Mouse (Mus musculus): ENCODE data around the gene C1qtnf6. TPM values are rescaled to one million over a fixed set of nuclear protein-coding genes. Genes with fewer than 3 reads are reported as not detected.
A peak's percentile ranks its signal among the peaks of the same experiment; 100 is the strongest.

The C1qtnf6 gene
- polyA plus RNA-seq, 1 experiment from 2014 or later = 7.3 TPM

DNA sequence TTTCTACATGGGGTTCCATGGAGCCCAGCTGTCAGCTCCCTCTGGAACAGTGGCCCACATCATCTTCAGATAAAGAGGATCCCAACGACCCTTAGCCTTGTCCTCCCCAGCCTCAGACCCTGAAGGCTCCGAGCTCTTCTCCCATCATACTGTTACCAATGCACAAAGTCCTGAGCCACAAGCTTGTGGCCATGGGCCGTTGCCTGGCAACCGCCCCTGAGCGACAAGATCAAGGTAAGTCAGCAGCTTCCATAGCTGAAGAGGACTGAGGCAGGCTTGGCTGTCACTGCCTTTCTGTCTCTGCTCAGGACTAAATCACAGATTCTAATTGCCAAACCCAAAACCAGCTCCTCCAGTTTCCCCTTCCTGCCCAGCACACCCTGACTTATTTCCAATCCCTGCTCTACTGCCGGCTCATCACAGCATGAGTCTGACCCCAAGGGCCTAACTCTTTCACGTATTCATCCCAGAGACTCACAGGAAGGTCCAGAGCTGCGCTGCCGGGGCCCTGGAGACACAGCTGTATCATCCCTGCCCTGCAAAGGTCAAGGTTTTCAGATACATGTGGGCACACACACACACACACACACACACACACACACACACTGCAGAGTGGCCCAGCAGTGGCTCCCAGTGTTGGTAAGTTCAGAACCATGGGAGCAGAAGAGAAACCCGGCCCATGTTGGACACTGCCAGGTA lies 4.7 kb upstream of the C1qtnf6 start:
- ATAC-seq (ENCODE audit: low FRiP score, low TSS enrichment) (no peak), DNase-seq (peak; percentile 66)
- Histone ChIP-seq H3K4me1 (ENCODE audit: control insufficient read depth, insufficient read depth, low read length) (peaks cover 17% of the 10 kb centered on the region; the same call in 1 of the 2 replicates), H3K27me3 (ENCODE audit: control insufficient read depth, insufficient read depth, low read length) (no peaks in the 10 kb centered on the region), H3K9me3 (ENCODE audit: control insufficient read depth, low read length) (no peaks in the 10 kb centered on the region), H3K4me3 (replicated peaks; ENCODE audit: low read depth, low read length) (no peak overlapping the region), H3K9ac (replicated peaks; ENCODE audit: low read length) (0 out of 2 replicates have a peak overlapping the region, but pooled peaks have one; percentile 16), H3K4me2 (ENCODE audit: low read length) (no peak overlapping the region), H3K27ac (replicated peaks; ENCODE audit: low read depth, low read length) (peak overlapping the region; percentile 57), H3K36me3 (ENCODE audit: control insufficient read depth, insufficient read depth, low read length) (no peaks in the 10 kb centered on the region)
- WGBS = 32% methylated on average over 10 of the region's 10 CpGs

DNA sequence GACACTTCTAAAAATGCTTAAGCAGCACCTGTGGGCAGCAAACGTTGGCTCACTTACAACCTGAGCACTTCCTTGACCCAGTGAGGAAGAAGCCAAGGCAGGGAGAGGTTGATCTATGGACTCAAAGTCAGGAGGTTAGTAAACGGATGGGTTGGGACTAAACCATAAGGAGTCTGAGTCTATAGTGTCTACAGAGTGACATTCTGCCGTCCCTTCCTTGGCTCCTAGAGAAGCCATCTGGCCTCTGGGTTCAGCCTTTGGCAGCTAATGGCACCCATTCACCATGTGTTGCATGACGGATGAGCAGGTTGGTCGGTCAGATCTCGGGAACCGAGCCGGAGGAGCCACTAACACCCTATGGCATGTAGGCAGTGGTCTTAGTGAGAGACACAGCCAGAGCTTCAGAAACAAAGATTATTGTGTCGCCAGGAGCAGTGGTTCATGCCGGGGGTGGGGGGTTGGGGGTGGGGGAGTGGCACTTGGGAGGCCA lies 2.2 kb upstream of the C1qtnf6 start:
- Histone ChIP-seq H3K9ac (replicated peaks; ENCODE audit: low read length) (no peak overlapping the region), H3K27ac (replicated peaks; ENCODE audit: low read depth, low read length) (no peak overlapping the region), H3K27me3 (ENCODE audit: control insufficient read depth, insufficient read depth, low read length) (no peaks in the 10 kb centered on the region), H3K4me3 (replicated peaks; ENCODE audit: low read depth, low read length) (no peak overlapping the region), H3K4me2 (ENCODE audit: low read length) (no peak overlapping the region), H3K36me3 (ENCODE audit: control insufficient read depth, insufficient read depth, low read length) (no peaks in the 10 kb centered on the region), H3K9me3 (ENCODE audit: control insufficient read depth, low read length) (no peaks in the 10 kb centered on the region), H3K4me1 (ENCODE audit: control insufficient read depth, insufficient read depth, low read length) (peaks cover 28% of the 10 kb centered on the region)
- 80% methylated on average over 10 of the region's 10 CpGs for WGBS
- no peak for DNase-seq
- no peak for ATAC-seq (ENCODE audit: low FRiP score, low TSS enrichment)

DNA sequence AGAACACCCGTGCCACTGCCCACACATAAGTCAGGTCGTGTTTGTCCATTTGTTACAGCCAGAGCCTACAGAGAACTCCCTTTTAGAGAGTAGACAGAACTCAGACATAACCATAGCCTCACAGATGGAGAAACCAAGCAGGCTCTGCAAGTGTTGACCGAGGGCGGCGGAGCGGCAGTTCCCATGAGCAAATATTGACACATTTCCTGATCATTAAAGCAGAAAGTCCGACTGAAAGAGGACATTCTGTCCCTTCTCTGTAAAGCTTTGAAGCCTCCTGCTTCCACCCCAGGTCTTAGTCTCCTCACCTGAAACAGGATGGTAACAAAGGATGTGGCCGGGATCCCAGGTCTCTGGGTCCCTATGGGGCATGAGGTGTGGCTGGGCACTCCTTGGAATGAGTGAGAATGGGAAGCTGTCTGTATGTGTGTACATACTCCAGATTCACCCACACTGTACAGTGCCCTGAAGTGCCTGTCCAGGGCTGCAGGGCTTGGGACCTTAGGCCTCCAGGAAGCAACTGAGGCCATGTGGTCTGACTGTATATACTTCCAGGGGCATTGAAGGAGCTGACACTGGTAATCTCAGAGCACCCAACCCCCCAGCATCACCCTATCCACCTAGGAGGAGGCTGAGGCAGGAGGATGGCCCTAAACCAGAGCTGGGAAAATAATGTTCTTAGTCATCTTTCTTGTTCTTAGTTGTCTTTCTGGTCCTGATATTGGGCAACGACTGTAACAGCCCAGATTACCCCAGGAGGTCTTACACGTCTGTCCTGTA lies 1.5 kb upstream of the C1qtnf6 start:
- no peak overlapping the region; the same call in 1 of the 2 replicates for H3K9ac ChIP-seq (replicated peaks; ENCODE audit: low read length)
- WGBS = 72% methylated on average over 10 of the region's 10 CpGs
- no peak for DNase-seq
- no peak overlapping the region for H3K4me2 ChIP-seq (ENCODE audit: low read length)
- H3K27ac ChIP-seq (replicated peaks; ENCODE audit: low read depth, low read length) = 0 out of 2 replicates have a peak overlapping the region, but pooled peaks have one; percentile 37
- no peaks in the 10 kb centered on the region for H3K9me3 ChIP-seq (ENCODE audit: control insufficient read depth, low read length)
- H3K4me1 ChIP-seq (ENCODE audit: control insufficient read depth, insufficient read depth, low read length) = peaks cover 28% of the 10 kb centered on the region
- no peak overlapping the region for H3K4me3 ChIP-seq (replicated peaks; ENCODE audit: low read depth, low read length)
- ATAC-seq (ENCODE audit: low FRiP score, low TSS enrichment) = no peak
- no peaks in the 10 kb centered on the region for H3K27me3 ChIP-seq (ENCODE audit: control insufficient read depth, insufficient read depth, low read length)
- H3K36me3 ChIP-seq (ENCODE audit: control insufficient read depth, insufficient read depth, low read length) = no peaks in the 10 kb centered on the region

DNA sequence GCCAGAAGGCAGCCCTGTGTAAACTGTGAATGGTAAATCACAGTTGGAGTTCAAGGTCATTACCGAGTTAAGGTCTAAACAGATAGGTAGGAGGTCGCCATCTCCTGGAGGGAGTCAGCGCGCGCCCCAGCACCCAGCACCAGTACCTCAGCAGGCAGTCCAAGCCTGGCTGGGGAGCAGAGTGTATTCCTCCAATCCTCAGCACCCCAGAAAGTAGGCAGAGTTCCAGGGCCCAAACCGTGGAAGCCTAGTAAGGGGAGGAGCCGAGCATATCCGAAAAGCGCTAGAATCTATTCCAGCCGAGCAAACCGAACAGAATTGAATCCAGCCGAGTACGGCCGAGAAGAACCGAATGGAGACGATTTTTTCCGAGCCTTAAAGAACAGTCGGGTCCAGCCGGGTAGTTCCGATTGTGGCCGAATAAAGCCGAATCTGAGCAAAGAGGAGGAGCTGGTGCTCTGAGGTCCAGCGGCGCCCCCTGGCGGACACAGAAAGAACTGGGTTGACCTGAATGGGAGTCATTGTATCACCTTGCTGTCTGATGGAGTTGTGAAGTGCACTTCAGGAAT lies 769 bp upstream of the C1qtnf6 start:
- peak overlapping the region; percentile 28 for H3K4me3 ChIP-seq (replicated peaks; ENCODE audit: low read depth, low read length)
- peak; percentile 76 for ATAC-seq (ENCODE audit: low FRiP score, low TSS enrichment)

DNA sequence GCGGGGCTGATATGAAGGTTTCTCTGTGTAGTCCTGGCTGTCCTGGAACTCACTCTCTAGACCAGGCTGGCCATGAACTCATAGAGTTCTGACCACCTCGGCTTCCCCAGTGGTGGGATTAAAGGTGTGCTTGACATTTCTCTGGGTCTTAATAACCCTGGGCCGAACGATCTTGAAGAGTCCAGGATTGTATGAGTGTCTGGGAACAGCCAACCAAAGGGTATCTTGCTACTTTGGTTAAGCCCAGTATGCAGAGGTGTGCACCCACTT lies 170 bp upstream of the C1qtnf6 start:
- ATAC-seq (ENCODE audit: low FRiP score, low TSS enrichment) (no peak), DNase-seq (no peak)
- H3K4me3 ChIP-seq (replicated peaks; ENCODE audit: low read depth, low read length) = peak overlapping the region; percentile 28
- peak overlapping the region; percentile 61 for H3K4me2 ChIP-seq (ENCODE audit: low read length)
- H3K4me1 ChIP-seq (ENCODE audit: control insufficient read depth, insufficient read depth, low read length) = peaks cover 28% of the 10 kb centered on the region
- no peaks in the 10 kb centered on the region for H3K27me3 ChIP-seq (ENCODE audit: control insufficient read depth, insufficient read depth, low read length)
- H3K36me3 ChIP-seq (ENCODE audit: control insufficient read depth, insufficient read depth, low read length) = no peaks in the 10 kb centered on the region
- H3K9ac ChIP-seq (replicated peaks; ENCODE audit: low read length) = peak overlapping the region; percentile 61; the same call in 1 of the 2 replicates
- no peaks in the 10 kb centered on the region for H3K9me3 ChIP-seq (ENCODE audit: control insufficient read depth, low read length)
- WGBS = 73% methylated on average over 4 of the region's 4 CpGs
- H3K27ac ChIP-seq (replicated peaks; ENCODE audit: low read depth, low read length) = peak overlapping the region; percentile 82; the same call in 1 of the 2 replicates

More for the DNA sequence above, 769 bp upstream of the C1qtnf6 start:
- Histone ChIP-seq H3K9ac (replicated peaks; ENCODE audit: low read length) (peak overlapping the region; percentile 61; the same call in 1 of the 2 replicates), H3K9me3 (ENCODE audit: control insufficient read depth, low read length) (no peaks in the 10 kb centered on the region), H3K4me2 (ENCODE audit: low read length) (peak overlapping the region; percentile 61), H3K27me3 (ENCODE audit: control insufficient read depth, insufficient read depth, low read length) (no peaks in the 10 kb centered on the region), H3K4me1 (ENCODE audit: control insufficient read depth, insufficient read depth, low read length) (peaks cover 28% of the 10 kb centered on the region), H3K36me3 (ENCODE audit: control insufficient read depth, insufficient read depth, low read length) (no peaks in the 10 kb centered on the region), H3K27ac (replicated peaks; ENCODE audit: low read depth, low read length) (peak overlapping the region; percentile 82)
- DNase-seq = peak; percentile 99
- WGBS = 1% methylated on average over 25 of the region's 25 CpGs

DNA sequence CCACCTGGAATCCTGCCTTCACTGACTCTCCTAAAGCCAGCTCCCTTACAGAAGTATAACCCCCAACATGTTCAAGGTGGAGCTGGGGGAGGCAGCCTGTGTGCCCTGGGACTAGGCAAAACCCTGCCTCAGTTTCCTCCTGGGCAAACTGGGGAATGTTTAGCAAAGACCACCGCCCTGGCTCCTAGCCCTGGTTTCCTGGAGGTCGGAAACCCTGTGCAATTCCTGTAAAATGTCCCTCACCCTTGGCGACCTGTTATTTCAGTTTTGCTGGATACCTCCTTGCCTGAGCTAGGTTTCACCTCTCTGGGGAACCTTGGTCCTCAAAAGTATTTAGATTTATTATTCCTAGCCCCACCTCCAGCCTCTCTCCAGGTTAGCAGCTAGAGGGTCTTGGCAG lies 1.1 kb downstream of the C1qtnf6 start:
- ATAC-seq (ENCODE audit: low FRiP score, low TSS enrichment) (no peak), DNase-seq (no peak)
- Histone ChIP-seq H3K9me3 (ENCODE audit: control insufficient read depth, low read length) (no peaks in the 10 kb centered on the region), H3K27ac (replicated peaks; ENCODE audit: low read depth, low read length) (no peak overlapping the region), H3K36me3 (ENCODE audit: control insufficient read depth, insufficient read depth, low read length) (no peaks in the 10 kb centered on the region), H3K9ac (replicated peaks; ENCODE audit: low read length) (no peak overlapping the region; the same call in 1 of the 2 replicates), H3K4me3 (replicated peaks; ENCODE audit: low read depth, low read length) (no peak overlapping the region), H3K27me3 (ENCODE audit: control insufficient read depth, insufficient read depth, low read length) (no peaks in the 10 kb centered on the region), H3K4me1 (ENCODE audit: control insufficient read depth, insufficient read depth, low read length) (peaks cover 19% of the 10 kb centered on the region; the same call in 1 of the 2 replicates), H3K4me2 (ENCODE audit: low read length) (no peak overlapping the region)
- 72% methylated on average over 3 of the region's 3 CpGs for WGBS

DNA sequence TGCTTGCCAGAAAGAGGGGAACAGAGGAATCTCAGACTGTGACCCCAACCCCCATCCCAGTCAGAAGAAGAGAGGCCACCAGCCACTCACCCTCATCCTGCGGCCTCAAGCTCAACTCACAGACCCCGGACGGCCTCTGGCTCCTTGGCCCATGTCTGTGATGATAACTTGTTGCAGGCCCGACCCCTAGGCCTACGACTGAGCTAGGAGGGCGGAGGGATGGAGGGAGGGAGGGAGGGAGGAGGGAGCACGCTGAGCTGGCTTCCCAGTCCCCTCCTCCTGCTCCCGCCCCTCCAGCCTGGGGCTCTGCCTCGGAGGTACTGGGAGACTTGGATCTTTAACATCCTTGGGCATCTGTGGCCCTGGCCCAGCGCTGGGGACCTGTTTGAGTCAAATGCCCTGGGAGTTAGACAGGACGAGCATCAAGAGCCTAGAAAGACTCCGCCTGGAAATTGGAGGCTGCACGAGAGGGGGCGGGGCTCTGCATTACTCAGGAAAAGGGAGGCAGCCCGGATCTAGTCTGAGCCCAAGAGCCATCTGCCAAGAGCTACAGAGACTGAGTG lies 1.7 kb downstream of the C1qtnf6 start:
- no peak overlapping the region for H3K27ac ChIP-seq (replicated peaks; ENCODE audit: low read depth, low read length)
- ATAC-seq (ENCODE audit: low FRiP score, low TSS enrichment) = peak; percentile 41; the same call in 1 of the 2 replicates
- peak overlapping the region; percentile 15; the same call in 1 of the 2 replicates for H3K4me3 ChIP-seq (replicated peaks; ENCODE audit: low read depth, low read length)

DNA sequence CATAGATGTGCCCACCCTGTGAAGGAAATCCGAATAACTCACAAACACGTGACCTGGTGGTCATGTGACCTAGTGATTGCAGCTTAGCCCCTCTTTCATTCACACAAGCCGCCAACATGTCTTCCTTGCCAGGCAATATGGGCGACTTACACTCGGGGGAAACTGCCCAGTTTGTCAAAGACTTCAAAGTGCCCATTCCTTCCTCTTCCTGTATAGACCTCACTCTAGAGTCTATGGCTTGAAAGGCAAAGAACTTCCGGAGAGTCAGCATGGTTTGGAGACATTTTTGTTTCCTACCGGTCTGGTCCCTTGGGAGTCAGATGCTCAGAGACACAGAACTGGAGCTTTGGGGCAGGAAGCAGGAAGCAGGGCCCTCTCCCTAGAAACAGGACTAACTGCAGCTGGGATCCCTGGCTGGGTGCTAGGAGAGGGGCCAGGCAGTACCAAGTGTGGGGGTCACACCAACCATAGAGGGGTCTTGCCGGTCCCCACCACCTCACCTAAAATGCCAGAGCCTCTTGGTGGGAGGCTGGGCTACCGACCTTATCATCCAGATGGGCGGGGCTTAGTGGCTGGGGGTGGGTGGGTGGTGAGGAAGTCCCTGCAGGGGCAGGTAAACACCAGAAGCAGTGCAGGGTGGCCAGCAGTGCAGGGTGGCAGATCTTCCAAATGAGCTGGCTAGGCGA lies 2.3 kb downstream of the C1qtnf6 start:
- no peaks in the 10 kb centered on the region for H3K9me3 ChIP-seq (ENCODE audit: control insufficient read depth, low read length)
- no peak overlapping the region for H3K27ac ChIP-seq (replicated peaks; ENCODE audit: low read depth, low read length)
- WGBS = 50% methylated on average over 11 of the region's 11 CpGs
- peak overlapping the region; percentile 48 for H3K4me2 ChIP-seq (ENCODE audit: low read length)
- H3K4me1 ChIP-seq (ENCODE audit: control insufficient read depth, insufficient read depth, low read length) = peaks cover 19% of the 10 kb centered on the region; the same call in 1 of the 2 replicates
- H3K36me3 ChIP-seq (ENCODE audit: control insufficient read depth, insufficient read depth, low read length) = no peaks in the 10 kb centered on the region
- no peak overlapping the region for H3K4me3 ChIP-seq (replicated peaks; ENCODE audit: low read depth, low read length)
- no peak for ATAC-seq (ENCODE audit: low FRiP score, low TSS enrichment)
- DNase-seq = no peak
- peak overlapping the region; percentile 30 for H3K9ac ChIP-seq (replicated peaks; ENCODE audit: low read length)
- no peaks in the 10 kb centered on the region for H3K27me3 ChIP-seq (ENCODE audit: control insufficient read depth, insufficient read depth, low read length)

More for the DNA sequence above, 1.7 kb downstream of the C1qtnf6 start:
- Histone ChIP-seq H3K4me1 (ENCODE audit: control insufficient read depth, insufficient read depth, low read length) (peaks cover 19% of the 10 kb centered on the region; the same call in 1 of the 2 replicates), H3K36me3 (ENCODE audit: control insufficient read depth, insufficient read depth, low read length) (no peaks in the 10 kb centered on the region), H3K9ac (replicated peaks; ENCODE audit: low read length) (peak overlapping the region; percentile 30), H3K4me2 (ENCODE audit: low read length) (peak overlapping the region; percentile 48), H3K27me3 (ENCODE audit: control insufficient read depth, insufficient read depth, low read length) (no peaks in the 10 kb centered on the region), H3K9me3 (ENCODE audit: control insufficient read depth, low read length) (no peaks in the 10 kb centered on the region)
- peak; percentile 72 for DNase-seq
- WGBS = under 1% methylated on average over 15 of the region's 15 CpGs

Measured in midbrain, embryonic 14.5 days (tissue).